Mouse (Mus musculus): Measurements from ENCODE around the gene Uap1l1. TPM values are rescaled to one million over a fixed set of nuclear protein-coding genes. Genes with fewer than 3 reads are reported as not detected.
A peak's percentile ranks its signal among the peaks of the same experiment; 100 is the strongest.
"Not testable (repeated sequence)": the region's sequence is repeated elsewhere in the genome, so short reads cannot be mapped to it uniquely, and the experiment has no call there.

The Uap1l1 gene
- 10 to 100 TPM; 14.6 to 19.8 TPM for total RNA-seq (2021)
- long read RNA-seq, experiment 1, transcript Uap1l1-201 (9 exons, 3,349 nt): major isoform, 12 of 18 reads
- long read RNA-seq, experiment 1, partial matches to known transcripts: 3 of 18 reads
- long read RNA-seq, experiment 1, other reads (novel, unspliced or antisense): 2 of 18 reads
- long read RNA-seq, experiment 2, transcript Uap1l1-201 (9 exons, 3,349 nt): major isoform, 16 of 26 reads
- long read RNA-seq, experiment 2, partial matches to known transcripts: 2 of 26 reads
- long read RNA-seq, experiment 2, other reads (novel, unspliced or antisense): 8 of 26 reads

GRCm38 (mm10) chr2:25365091-25365761 lies at the start of gene Uap1l1:
Gene Uap1l1, minus strand, starts transcription at chr2:25365682.
- peak; percentile 41 to 65 for DNase-seq (ENCODE audit: low spot score in 2 of 2)
- H3K27ac ChIP-seq: peak within 1 kb of the TSS; percentile 76
- TF ChIP-seq CTCF (conservative IDR thresholded peaks at IDR 0.05): no peak
- H3K4me3 ChIP-seq: peak within 1 kb of the TSS; percentile 78

- TF ChIP-seq CTCF (conservative IDR thresholded peaks at IDR 0.05): peak; percentile 73
- H3K4me3 ChIP-seq: not testable (repeated sequence)
These were observed 48.0 kb upstream of the Uap1l1 start for GRCm38 (mm10) chr2:25413436-25413835.

GRCm38 (mm10) chr2:25408908-25409307 lies 43.4 kb upstream of the Uap1l1 start:
- H3K4me3 ChIP-seq: no peak overlapping the region
- no peak for TF ChIP-seq CTCF (conservative IDR thresholded peaks at IDR 0.05)
- no peak overlapping the region for H3K27ac ChIP-seq
- no peak for DNase-seq (ENCODE audit: low spot score in 2 of 2)

More at GRCm38 (mm10) chr2:25413436-25413835, 48.0 kb upstream of the Uap1l1 start:
- not testable (repeated sequence) for DNase-seq (ENCODE audit: low spot score in 2 of 2); H3K27ac ChIP-seq

GRCm38 (mm10) chr2:25403994-25404393 lies 38.5 kb upstream of the Uap1l1 start:
- Histone ChIP-seq H3K4me3 (peak overlapping the region; percentile 88), H3K27ac (peak overlapping the region; percentile 97)
- DNase-seq (ENCODE audit: low spot score in 2 of 2): no peak
- TF ChIP-seq CTCF (conservative IDR thresholded peaks at IDR 0.05): no peak

GRCm38 (mm10) chr2:25402972-25403601 lies 37.6 kb upstream of the Uap1l1 start:
- peak overlapping the region; percentile 97 for H3K27ac ChIP-seq
- no peak for TF ChIP-seq CTCF (conservative IDR thresholded peaks at IDR 0.05)
- peak overlapping the region; percentile 88 for H3K4me3 ChIP-seq
- DNase-seq (ENCODE audit: low spot score in 2 of 2): peak; percentile 89 to 94

GRCm38 (mm10) chr2:25402377-25402971 lies 37.0 kb upstream of the Uap1l1 start:
- DNase-seq (ENCODE audit: low spot score in 2 of 2): peak; percentile 53 to 75
- TF ChIP-seq CTCF (conservative IDR thresholded peaks at IDR 0.05): peak; percentile 80
- H3K27ac ChIP-seq: peak overlapping the region; percentile 97
- peak overlapping the region; percentile 88 for H3K4me3 ChIP-seq

- H3K4me3 ChIP-seq: peak overlapping the region; percentile 47
- H3K27ac ChIP-seq: 0 out of 2 replicates have a peak overlapping the region, but pooled peaks have one; percentile 14
- TF ChIP-seq CTCF (conservative IDR thresholded peaks at IDR 0.05): peak; percentile 90
- peak; percentile 44 to 70 for DNase-seq (ENCODE audit: low spot score in 2 of 2)
These were observed 35.3 kb upstream of the Uap1l1 start for GRCm38 (mm10) chr2:25400764-25401163.

GRCm38 (mm10) chr2:25400291-25400690 lies 34.8 kb upstream of the Uap1l1 start:
- no peak for TF ChIP-seq CTCF (conservative IDR thresholded peaks at IDR 0.05)
- DNase-seq (ENCODE audit: low spot score in 2 of 2): no peak
- H3K27ac ChIP-seq: 0 out of 2 replicates have a peak overlapping the region, but pooled peaks have one; percentile 14
- peak overlapping the region; percentile 47; the same call in 1 of the 2 replicates for H3K4me3 ChIP-seq

GRCm38 (mm10) chr2:25399051-25399450 lies 33.6 kb upstream of the Uap1l1 start, which contains the start of gene Npdc1:
Gene Npdc1, plus strand, starts transcription at chr2:25399351.
- no peak for TF ChIP-seq CTCF (conservative IDR thresholded peaks at IDR 0.05)
- H3K4me3 ChIP-seq: no peak within 1 kb of the TSS
- no peak within 1 kb of the TSS for H3K27ac ChIP-seq
- no peak for DNase-seq (ENCODE audit: low spot score in 2 of 2)

- no peak overlapping the region for H3K4me3 ChIP-seq
- DNase-seq (ENCODE audit: low spot score in 2 of 2): no peak
- TF ChIP-seq CTCF (conservative IDR thresholded peaks at IDR 0.05): no peak
- no peak overlapping the region for H3K27ac ChIP-seq
These were observed 32.6 kb upstream of the Uap1l1 start for GRCm38 (mm10) chr2:25398065-25398464.

GRCm38 (mm10) chr2:25397010-25397409 lies 31.5 kb upstream of the Uap1l1 start:
- Histone ChIP-seq H3K27ac (peak overlapping the region; percentile 77), H3K4me3 (peak overlapping the region; percentile 56; the same call in 1 of the 2 replicates)
- no peak for DNase-seq (ENCODE audit: low spot score in 2 of 2)
- no peak for TF ChIP-seq CTCF (conservative IDR thresholded peaks at IDR 0.05)

- Histone ChIP-seq H3K4me3 (peak overlapping the region; percentile 56), H3K27ac (peak overlapping the region; percentile 77)
- TF ChIP-seq CTCF (conservative IDR thresholded peaks at IDR 0.05): no peak
- DNase-seq (ENCODE audit: low spot score in 2 of 2): peak in 1 of 2 experiments; percentile 60
These were observed 31.1 kb upstream of the Uap1l1 start for GRCm38 (mm10) chr2:25396597-25396983.

Measured in layer of hippocampus, adult 2 months (tissue).